Mouse (Mus musculus) naive thymus-derived CD4-positive, alpha-beta T cell, adult 2 months (primary cell): ENCODE data around the gene Sowahc.

Source experiments
- DNase-seq: peaks from one replicate; pipeline ENCODE4 v3.0.0-alpha.2; 2011; ENCODE audit warnings: low read depth

Sowahc gene

DNA sequence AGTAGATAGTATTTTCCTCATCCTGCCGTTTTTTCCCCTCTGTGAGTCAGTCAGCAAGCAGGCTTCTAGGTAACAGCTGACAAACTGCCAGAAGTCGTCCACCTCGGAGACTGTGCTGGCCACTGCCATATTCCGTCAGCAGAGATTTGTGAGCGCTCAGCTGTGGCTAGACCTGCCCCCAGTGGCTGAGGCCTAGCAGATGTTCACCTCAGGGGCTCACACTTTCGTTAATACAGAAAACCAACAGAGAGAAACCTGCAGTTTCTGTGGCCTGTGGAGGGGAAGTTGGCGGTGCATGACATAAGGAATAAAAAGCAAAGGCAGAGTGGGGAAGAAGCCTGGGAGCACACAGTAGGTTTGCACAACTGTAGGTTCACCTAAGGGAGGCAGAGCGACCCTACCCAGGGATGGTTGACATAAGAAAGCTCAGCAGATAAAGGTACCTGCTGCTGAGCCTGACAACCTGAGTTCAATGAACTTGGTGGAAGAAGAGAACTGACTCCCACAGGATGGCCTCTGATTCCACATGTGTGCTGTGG, 31.9 kb downstream of the Sowahc start:
- DNase-seq, result no peak

DNA sequence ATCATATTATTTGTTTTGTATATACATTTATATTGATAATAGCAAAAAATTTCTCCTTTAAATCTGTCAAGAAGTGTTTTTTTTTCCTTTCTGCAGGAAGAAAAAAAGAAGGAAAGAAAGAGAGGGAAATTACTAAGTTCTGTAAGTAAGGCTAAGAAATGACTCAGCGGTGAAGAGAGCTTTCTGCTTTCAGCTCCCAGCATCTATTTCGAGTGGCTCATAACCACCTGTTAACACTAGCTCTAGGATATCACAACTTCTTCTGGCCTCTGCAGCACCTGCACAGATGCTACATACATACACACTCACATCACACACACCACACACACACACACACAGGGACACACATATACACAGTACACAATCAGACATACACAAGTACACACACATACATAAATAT, 34.8 kb downstream of the Sowahc start:
- no peak for DNase-seq

DNA sequence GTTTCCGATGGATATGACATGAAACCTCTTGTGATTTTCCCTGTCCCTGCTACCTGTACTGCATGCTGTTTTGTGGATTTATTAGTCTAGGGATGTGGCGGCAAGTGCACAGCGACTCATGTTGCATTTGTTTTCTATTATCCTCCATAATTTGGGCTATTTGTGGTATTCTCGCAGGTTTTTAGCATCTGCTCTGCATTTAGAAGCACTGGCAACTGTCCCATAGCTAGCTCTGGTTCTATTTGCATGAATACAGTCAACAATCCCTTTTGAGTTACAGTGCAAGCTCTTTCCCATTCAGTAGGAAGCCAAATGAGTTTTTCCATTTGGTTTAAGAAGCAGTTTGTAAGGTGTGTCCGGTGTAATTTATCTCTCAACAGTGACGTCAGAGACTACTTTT, 37.8 kb downstream of the Sowahc start:
- no peak for DNase-seq

DNA sequence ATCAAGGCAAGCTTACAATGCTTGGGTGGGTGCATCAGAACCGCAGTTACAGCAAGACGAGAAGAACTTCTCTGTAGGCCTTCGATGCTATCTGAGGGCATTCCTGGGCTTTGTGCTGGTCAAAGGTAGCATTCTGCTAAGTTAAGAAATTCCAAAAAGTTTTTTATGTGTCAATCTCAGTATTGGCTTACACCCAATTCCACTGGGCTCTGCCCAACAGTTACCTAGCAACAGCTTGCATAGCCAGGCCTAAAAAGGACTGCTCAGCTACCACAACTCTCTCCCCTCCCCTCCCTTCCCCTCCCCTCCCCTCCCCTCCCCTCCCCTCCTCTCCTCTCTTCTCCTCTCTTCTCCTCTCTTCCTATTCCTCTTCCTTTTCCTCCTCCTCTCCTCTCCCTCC, 39.9 kb downstream of the Sowahc start:
- DNase-seq, result no peak

DNA sequence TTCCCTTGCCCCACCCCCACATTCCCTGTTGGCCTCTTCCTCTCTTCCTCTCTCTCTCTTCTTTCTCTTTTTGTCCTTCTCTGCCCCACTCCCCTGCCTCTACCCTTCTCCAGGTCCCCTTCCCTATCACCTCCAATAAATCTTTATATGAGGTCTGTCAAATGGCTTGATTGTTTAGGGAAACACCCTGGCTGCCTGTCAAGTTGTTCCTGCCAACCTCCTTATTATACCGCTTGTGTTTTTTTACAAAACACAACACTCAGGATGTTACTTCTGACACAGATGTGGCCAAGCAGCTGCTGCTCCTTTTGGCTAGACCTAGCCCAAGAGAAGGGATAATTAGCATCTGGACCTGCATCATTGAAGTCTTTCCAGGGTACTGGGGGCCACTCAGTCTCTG, 40.3 kb downstream of the Sowahc start:
- no peak for DNase-seq

DNA sequence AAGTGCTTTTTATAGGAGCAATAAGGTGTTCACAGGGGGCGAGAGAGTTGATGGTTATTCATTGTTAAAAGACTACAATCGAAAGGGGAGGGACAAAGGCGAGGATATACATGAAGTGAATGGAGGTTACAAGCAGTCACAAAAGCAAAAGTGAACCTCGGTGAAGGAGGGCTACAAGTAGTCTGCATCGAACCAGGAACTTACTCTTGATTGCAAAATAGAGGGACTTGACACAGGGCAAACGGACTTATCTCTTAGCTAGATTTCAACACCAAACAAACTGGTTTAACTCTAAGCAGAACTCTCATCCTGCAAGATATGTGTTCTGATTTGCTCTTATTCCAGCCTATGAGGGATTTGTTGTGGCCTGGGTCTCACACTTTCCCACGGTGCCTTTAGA, 41.2 kb downstream of the Sowahc start:
- no peak for DNase-seq

DNA sequence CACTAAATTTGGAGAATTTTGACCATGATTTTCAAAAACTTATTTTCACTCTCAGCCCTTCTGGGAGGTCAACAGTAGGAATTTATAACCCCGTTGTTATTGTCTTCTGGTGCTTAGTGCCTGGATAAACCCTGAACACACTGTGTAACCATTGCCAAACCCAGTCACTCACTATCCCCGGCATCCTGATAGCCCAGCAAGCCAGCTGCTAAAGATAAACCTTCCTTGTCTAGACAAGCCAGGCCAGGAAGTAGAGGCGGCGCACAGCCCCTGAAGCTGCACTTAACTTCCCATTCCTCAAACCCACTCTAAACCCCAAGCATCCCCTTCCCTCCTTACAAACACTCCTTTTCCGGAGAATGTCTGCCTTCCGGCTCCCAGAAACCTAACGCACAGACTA, 43.3 kb downstream of the Sowahc start:
- no peak for DNase-seq

DNA sequence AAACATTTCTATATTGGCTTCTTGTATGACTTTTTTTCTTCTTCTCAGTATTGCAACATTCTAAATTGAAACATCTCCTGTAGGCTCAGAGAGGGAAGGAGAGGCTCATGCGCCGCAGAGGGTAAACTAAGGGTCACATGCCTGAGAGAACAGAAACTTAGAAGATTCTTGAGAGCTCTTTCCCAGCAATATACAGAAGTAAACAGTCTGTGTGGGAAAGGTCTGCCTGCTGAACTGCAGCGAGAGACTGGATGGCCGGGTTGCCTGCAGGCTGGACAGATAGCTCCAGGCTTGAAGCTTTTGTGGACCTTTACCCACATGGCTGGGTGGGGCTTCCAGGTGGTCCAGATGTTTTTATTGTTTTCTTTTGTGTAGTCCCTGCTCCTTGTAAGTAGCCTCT, 43.9 kb downstream of the Sowahc start:
- no peak for DNase-seq

DNA sequence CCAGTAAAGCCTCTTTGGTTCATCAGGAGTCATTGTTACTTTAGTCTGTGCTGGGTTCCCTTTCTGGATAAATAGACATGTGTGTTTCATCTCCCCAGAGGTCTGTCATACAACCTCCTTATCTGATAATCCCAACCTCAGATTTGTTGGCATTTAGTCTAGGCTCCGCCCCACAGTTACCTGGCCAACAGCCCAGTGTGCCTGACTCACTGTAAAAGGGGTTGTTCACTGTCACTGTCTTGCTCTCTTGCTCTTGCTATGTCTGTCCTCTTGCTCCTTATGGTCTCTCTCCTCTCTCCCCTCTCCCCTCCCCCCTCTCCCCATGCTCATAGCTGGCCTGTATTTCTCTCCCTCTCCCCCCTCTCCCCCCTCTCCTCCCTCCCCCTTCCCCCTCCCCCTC, 44.3 kb downstream of the Sowahc start:
- no peak for DNase-seq

DNA sequence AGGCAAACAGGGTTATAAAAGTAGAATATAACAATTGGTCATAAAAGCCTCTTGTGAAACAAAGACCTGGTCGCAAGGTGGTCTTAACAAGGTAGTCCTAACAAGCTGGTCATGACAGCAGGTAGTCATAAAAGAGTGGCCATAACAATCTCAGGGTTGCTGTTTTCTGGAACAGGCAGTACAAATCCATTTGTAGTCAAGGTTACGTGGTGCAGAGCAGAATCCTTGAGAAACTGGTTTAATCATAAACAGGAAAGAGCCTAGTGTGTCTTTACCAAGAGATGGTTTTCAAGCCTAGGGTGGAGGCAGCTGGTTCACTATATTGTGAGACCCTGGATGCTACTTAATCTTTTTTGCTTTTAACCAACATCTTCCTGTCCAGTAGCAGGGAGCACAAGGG, 45.5 kb downstream of the Sowahc start:
- no peak for DNase-seq

DNA sequence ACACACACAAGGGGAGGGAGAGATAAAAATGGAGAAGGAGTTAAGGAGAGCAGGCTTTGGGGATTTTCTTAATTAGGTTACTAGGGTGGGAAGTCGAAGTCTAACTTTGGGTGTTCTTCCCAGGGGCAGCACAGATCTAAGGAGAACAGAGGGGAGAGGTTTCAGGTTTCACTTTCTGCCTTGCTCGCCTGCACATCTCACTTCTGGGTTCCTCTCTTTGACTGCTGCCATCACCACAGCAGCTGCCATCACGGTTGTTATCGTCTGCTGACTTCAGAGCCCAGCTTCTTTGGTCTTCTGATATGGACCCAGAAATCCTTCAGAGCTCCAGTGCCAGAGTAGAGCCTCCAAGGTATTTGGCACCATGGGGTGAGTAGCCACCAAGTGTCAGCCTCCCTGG, 46.4 kb downstream of the Sowahc start:
- DNase-seq, result no peak

DNA sequence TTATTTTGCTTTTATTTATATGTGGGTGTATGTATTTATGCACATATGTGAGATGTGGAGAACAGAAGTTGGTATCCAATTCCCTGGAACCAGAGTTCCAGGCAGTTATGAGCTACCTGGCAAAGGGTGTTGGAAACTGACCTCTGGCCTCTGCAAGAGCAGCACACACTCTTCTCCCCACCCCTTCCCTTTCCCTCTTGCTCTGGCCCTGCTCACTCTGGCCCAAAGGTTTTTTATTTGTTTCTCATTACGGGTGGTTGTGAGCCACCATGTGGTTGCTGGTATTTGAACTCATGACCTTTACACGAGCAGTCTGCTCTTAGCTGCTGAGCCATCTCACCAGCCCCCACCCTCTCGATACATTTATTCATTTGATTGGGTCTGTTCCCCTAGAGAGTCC, 47.0 kb downstream of the Sowahc start:
- DNase-seq, result no peak

DNA sequence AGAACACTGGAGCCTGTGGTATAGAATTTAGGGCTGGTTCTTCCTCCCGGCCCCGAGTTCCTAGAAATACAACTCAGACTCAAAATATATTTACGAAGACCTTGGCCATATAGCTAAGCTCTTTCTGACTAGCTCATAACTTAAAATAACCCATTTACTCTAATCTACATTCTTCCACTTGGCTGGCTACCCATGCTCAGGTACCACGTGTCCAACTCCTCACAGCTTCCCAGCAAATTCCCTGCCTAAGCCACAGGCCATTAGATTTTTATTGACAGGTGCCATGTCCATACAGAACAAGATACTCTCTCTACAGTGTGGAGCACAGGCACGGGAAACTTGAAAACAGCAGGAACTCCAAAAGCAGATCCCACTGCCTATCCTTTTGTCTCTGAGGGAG, 54.0 kb downstream of the Sowahc start:
- DNase-seq, result no peak
